Mouse (Mus musculus): ENCODE results near the gene Fbxw11.

The Fbxw11 gene

DNA sequence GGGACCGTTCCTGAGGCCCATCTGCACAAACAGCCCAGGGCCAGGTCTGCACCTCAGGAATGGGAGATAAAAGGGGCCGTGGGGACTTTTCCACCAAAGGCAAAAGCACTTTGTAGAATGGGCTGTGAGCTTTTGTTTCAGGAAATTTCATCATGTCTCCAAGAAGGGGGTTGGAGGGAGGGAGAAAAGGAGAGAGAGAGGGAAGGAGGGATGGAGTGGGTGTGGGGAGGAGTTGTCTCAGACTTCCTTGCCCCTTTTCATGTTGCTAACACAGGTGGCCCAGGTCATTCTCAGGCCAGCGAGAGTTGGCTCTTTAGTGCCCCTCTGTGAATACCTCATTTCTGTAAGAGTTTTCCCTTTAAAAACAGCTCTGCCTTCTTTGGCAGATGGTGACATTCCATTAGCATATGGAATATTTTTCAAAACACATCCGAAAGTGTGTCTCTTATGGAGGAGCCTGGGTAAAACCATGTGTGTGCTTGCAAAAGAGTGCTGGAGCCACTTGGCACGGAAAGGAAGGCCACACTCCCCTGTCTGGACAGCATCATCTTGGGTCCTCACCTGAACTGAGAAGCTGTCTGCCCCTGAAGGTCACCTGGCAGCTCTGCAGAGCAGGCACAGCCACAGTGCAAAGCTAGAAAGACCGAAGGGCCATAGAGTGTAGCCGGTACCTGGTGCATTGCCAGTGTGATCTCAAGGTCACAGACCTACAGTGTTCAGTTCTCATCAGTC, 109.5 kb downstream of the Fbxw11 start:
- peak in 1 of 2 experiments; percentile 28 for DNase-seq (ENCODE audit: low spot score in 2 of 2)

DNA sequence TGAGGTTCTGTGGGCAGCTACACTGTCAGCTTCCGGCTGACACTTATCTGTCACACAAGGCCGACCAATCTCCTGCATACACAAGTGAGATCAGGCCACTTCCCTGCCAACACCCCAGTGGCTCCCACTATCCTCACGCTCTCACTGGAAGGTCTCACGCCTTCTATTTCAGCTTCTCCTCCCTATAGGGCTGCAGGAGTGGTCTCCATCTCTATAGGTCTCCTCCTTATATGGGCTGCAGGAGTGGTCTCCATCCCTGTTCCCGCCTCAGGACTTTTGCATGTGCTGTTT, 110.0 kb downstream of the Fbxw11 start:
- no peak for DNase-seq (ENCODE audit: low spot score in 2 of 2)

DNA sequence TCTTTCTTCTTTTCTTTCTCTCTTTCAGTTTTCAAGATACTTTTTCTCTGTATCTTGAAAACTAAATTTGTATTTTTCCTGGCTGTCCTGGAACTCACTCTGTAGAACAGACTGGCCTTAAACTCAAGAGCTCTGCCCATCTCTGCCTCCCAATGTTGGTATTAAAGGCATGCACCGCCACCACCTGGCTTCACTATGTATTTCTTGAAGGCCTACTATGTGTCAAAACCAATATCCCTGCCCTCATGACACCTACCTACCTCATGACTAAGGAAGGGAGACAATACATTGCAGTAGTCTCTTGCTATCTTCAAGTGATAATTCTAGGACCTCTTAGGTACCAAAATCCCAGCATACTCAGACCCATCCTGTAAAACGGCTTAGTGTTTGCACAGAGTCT, 110.8 kb downstream of the Fbxw11 start:
- no peak for DNase-seq (ENCODE audit: low spot score in 2 of 2)

DNA sequence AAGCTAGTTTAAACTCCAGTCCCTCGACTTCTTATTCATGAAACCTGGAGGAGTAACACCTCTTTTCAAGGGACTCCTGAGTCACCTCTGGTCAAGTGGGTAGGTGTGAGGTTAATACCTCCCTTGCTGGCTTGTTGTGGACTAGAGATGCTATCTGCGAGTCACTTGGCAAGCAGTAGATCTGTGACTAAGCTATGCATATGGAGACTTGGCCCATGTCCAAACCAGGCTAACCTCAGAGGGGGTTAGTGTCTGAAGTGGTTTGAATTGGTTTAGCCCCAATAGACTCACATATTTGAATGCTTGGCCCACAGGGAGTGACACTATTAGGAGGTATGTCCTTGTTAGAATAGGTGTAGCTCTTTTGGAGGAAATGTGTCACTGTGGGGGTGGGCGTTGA, 120.2 kb downstream of the Fbxw11 start:
- DNase-seq (ENCODE audit: low spot score in 2 of 2): no peak

DNA sequence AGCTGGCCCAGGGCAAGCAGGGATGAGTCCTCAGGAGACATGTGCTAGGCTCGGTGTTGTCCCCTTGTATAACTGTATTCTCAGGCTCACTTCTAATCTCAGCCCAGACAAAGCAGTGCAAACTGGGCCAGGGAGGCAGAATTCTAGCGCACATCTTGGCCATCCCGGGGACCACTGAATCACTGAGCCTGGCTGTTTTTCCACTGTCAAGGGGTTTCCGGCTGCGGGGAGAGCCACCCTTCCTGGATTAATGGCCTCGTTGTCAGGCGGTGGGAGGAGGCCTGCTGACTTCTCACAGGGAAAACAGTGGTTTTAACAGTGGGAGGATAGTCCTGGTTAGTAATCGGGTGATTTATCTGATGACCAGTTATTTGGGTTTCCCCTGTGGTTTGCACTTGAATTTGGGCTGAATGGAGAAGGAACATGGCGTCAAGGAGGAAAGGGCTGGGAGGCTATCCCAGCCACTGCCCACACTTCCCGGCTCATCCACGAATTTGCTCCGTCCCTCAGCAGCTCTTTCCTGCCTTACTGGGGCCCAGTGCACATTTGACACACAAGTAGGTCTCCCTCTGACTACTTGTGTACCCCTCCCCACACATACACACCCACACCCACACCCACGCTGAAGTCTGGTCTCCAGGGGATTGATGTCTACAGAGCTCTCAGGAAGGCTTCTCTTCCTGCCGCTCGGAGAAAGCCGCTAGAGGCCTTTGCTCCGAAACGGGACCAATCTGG, 125.1 kb downstream of the Fbxw11 start:
- no peak for DNase-seq (ENCODE audit: low spot score in 2 of 2)

DNA sequence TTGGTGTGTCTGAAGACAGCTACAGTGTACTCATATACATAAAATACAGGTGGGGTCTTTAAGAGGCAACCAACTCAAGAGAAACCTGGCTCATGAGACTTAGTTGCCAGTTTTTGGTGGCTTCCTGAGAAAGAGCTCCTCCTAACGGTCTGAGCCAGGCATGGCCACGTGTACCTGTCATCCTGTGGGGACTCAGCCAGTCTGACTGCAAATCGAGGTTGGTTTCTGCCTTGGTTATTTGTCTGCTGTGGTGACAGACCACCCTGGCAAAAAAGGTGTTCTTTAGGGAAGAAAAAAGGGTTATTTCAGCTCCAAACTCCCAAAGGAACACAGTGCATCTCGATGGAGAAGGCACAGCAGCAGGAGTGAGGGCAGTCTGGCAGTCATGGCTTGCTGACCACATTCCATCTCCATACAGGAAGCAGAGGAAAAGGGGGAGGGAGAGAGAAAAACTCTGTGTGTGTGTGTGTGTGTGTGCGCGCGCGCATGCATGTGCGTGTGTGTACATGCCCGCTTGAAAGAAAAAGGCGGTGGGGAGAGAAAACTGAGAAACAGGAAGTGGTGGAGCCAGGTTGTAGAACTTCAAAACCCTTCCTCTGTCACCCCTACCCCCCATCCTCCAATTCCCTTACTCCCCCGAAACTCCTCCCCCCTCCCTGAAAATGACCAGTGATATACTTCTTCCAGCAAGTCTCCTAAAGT, 126.3 kb downstream of the Fbxw11 start:
- DNase-seq (ENCODE audit: low spot score in 2 of 2): no peak

DNA sequence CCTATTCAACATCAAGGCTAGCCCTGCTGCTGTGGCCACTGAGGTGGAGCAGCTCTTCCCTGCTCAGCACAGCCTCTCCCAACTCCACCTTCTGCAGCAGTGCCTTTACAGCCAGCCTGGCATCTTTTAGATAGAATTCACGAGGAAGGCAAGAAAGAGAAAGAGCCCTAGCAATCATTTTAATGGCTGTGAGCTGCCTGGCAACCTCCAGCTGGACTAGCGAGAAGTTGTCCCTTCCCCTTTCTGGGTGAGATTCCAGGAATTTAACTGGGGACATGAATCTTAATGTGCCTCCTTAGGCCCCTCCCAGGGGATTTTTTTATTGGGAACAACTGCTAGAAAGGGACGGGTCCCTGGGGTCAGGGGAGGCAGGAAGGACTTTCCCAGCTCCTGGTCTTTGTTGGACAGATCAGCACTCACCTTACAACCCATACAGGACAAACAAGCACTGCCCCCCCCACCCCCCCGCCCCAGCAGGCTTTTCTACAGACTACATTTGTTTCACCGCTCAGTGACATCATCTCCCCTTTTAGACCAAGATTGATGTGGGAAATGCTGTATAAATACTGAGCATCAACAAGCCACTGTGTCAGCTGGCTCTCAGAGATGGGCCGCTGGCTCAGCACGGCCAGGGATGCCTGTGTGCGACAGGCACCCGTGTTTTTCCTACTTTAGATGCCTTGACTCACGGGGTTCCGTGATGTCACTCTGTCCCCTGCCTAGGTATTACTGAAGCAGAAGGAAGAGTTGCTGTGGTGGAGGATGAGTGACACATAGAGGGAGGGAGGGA, 138.4 kb downstream of the Fbxw11 start:
- DNase-seq (ENCODE audit: low spot score in 2 of 2): peak; percentile 38 to 52

DNA sequence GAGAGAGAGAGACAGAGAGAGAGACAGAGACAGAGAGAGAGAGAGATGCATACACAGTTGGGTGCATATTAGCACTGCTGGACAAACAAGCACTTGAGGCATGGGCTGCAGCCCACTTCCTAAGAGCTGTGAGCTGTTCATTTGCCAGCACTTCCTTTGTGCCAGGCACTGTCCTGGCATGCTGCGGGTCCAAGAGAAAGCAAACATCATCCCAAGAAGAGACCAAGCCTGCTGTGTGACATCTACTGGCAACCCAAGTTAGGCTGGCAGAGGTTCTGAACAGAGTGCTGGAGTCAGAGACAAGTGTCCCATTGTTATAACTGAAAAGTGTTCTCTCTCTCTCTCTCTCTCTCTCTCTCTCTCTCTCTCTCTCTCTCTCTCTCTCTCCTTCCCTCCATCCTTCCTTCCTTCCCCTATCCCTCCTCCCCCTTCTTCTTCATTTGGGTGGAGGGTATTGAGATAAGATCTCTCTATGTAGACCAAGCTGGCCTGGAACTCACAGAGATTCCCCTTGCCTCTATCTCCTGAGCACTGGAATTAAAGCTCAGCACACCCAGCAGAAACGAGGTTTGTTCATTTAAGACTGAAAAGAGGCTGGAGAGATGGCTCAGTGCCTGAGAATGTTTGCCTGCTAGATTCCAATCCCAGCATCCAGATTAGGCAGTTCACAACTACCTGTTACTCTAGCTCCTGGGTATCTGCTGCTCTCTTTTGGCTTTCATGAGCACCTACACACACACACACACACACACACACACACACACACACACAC, 139.3 kb downstream of the Fbxw11 start:
- peak; percentile 74 to 82 for DNase-seq (ENCODE audit: low spot score in 2 of 2)

DNA sequence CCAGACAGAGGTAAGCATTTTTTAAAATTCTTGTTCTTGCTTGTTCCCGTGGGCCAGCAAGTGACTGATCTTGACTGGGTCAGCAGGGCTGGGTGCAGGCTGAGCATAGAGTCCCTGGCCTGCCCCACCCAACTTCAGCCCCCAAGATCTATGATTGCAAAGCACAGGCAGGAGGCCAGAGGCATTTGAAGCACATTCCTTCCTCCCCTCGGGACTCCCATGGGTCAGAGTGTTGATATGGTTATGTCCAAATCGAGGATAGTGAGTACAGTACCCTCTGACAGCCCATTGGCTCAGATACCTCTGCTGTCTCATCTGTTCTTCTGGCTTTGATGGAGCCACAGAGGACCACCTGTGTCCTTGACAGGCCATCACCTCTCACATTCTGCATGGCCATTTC, 140.2 kb downstream of the Fbxw11 start:
- DNase-seq (ENCODE audit: low spot score in 2 of 2): no peak

DNA sequence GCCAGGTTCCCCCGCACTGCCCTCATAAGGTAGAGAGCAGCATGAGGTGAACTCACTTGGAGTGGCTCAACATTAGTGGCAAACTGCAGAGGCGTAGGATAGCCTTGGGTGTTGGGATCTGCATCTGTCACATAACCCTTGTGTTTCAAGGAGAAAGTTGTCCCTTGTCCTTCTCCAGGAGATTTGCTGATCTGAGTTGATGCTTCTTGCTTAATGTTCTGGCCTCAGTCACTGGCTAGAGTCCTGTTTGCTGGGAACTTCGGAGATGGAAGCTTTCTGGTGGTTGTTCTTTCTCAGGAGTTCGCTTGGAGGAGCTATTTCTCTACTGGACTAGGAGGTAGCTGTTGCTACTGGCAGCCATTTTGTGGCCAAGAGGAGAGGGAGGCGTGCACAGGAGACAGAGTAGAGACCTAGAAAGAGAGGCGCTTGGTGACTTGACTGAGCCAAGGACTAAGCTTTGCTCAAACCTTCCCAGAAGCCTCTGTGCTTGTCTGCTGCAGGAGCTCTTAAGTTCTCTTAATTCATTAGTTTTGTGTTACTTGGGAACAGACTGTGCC, 143.1 kb downstream of the Fbxw11 start:
- no peak for DNase-seq (ENCODE audit: low spot score in 2 of 2)

DNA sequence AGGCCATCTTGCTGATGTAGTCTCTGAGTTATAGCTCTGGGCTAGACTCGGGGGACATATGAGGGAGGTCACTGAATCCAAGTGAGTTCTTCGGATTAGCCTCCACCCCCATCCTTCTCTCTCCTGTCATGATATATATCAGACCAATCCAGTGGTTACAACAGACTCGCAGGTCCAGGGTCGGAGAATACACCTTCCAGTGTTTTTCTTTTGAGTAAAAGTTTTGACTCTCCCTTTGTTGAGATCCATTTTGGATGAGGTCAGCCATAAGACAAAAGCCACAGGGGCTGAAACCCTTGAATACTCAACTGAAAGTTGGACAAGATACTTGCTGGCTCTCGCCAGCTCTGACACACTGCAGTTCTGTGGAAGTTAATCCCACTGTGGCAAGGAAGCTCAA, 143.7 kb downstream of the Fbxw11 start:
- no peak for DNase-seq (ENCODE audit: low spot score in 2 of 2)

DNA sequence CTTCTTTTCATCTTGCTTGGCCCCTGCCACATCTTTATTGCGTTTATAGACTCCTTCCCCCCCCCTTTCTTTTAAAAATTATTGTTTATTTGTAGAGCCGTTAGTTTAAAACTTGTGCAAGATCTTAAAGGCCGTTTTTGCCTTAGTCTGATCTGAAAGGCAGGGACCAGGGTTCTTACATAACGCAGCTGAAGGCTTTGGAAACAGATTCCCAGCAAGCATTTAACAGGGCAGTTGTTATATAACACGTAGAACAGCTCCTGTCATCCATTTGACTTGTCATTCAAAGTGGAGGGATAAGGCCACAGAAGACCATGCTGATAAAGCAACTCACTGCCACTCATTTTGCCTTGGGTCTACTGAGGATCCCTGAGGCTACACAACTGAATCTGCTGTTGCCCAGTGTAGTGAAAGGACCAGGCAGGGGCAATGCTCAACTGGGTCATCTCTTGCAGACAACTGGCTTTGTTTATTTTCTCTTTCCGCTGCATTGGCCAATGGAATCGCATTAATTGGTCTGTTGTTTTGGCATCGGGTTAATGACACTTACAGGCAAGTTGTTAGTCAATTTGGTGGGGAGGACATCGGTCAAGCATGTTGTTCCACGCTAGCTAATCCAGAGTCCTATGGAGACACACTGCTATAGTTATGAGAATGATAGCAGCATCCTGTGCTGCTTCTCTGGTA, 152.4 kb downstream of the Fbxw11 start:
- DNase-seq (ENCODE audit: low spot score in 2 of 2): no peak
